Mouse (Mus musculus) ES-Bruce4 (cell line): ENCODE measurements at regions not wholly inside any gene's neighbourhood (a gene's known extent, or its start where the extent isn't known, plus 50 kb on each side); places are given as distances from the start of the nearest gene placed in this dataset.

Experiments used
- H3K27ac ChIP-seq: 2 replicates; pipeline ENCODE4 v1.5.1; 2012; ENCODE audit warnings: low read length, inconsistent platforms; ENCODE audit not compliant: insufficient read depth
- H3K27me3 ChIP-seq: 2 replicates; pipeline ENCODE4 v1.6.1; 2012; ENCODE audit warnings: mild to moderate bottlenecking, low read length, inconsistent platforms; ENCODE audit not compliant: control insufficient read depth, poor library complexity, insufficient read depth, severe bottlenecking
- H3K36me3 ChIP-seq: 2 replicates; pipeline ENCODE4 v1.6.1; 2012; ENCODE audit warnings: inconsistent platforms, mild to moderate bottlenecking, low read length, moderate library complexity; ENCODE audit not compliant: control insufficient read depth, poor library complexity, insufficient read depth, severe bottlenecking
- H3K4me1 ChIP-seq: one replicate; pipeline ENCODE4 v1.8.1; 2011; ENCODE audit warnings: low read length; ENCODE audit not compliant: control insufficient read depth, insufficient read depth
- H3K4me3 ChIP-seq: 2 replicates; pipeline ENCODE4 v1.5.1; 2011; ENCODE audit warnings: low read depth, mild to moderate bottlenecking, low read length
- H3K9ac ChIP-seq: 2 replicates; pipeline ENCODE4 v1.6.1; 2012; ENCODE audit warnings: low read depth, mild to moderate bottlenecking, inconsistent platforms; ENCODE audit not compliant: poor library complexity, severe bottlenecking
- H3K9me3 ChIP-seq: replicated peaks from 2 replicates; pipeline ENCODE4 v1.6.1; 2012; ENCODE audit warnings: mild to moderate bottlenecking, low read length, inconsistent platforms; ENCODE audit not compliant: control insufficient read depth, poor library complexity, insufficient read depth, severe bottlenecking
- CTCF ChIP-seq: IDR thresholded peaks from one replicate; pipeline ENCODE4 v1.8.1; 2011; ENCODE audit warnings: low read depth, low read length
- EP300 ChIP-seq: IDR thresholded peaks from 2 replicates; pipeline ENCODE4 v1.6.1; 2011; ENCODE audit warnings: low read depth, low read length; ENCODE audit not compliant: insufficient read depth
- POLR2A ChIP-seq: IDR thresholded peaks from one replicate; pipeline ENCODE4 v1.8.1; 2011; ENCODE audit warnings: low read length; ENCODE audit not compliant: insufficient read depth

- Histone ChIP-seq H3K4me3 (no peak overlapping the region), H3K27ac (no peak overlapping the region), H3K27me3 (no peaks in the 10 kb centered on the region), H3K9me3 (no peaks in the 10 kb centered on the region), H3K4me1 (no peaks in the 10 kb centered on the region), H3K9ac (no peak overlapping the region), H3K36me3 (no peaks in the 10 kb centered on the region)
- no peak for TF ChIP-seq EP300
- no peak for TF ChIP-seq CTCF
- no peak for TF ChIP-seq POLR2A
These were observed 98.0 kb downstream of the Dhx15 start for GRCm38 (mm10) chr5:52092273-52092672.

- no peak overlapping the region for H3K4me3 ChIP-seq
- no peak overlapping the region for H3K9ac ChIP-seq
- H3K9me3 ChIP-seq: no peaks in the 10 kb centered on the region
- no peaks in the 10 kb centered on the region for H3K4me1 ChIP-seq
- H3K27me3 ChIP-seq: no peaks in the 10 kb centered on the region
- H3K27ac ChIP-seq: no peak overlapping the region
- TF ChIP-seq EP300 (no peak), POLR2A (no peak), CTCF (no peak)
- no peaks in the 10 kb centered on the region for H3K36me3 ChIP-seq
These were observed 102.2 kb downstream of the Dhx15 start for GRCm38 (mm10) chr5:52088131-52088530.

GRCm38 (mm10) chr5:52086766-52087429 lies 103.4 kb downstream of the Dhx15 start:
- H3K4me3 ChIP-seq: no peak overlapping the region
- H3K9ac ChIP-seq: no peak overlapping the region
- H3K36me3 ChIP-seq: no peaks in the 10 kb centered on the region
- no peaks in the 10 kb centered on the region for H3K27me3 ChIP-seq
- H3K4me1 ChIP-seq: no peaks in the 10 kb centered on the region
- TF ChIP-seq CTCF (no peak), POLR2A (no peak), EP300 (no peak)
- H3K27ac ChIP-seq: no peak overlapping the region
- H3K9me3 ChIP-seq: no peaks in the 10 kb centered on the region

- no peak overlapping the region for H3K27ac ChIP-seq
- TF ChIP-seq EP300: no peak
- no peak for TF ChIP-seq POLR2A
- TF ChIP-seq CTCF: no peak
- no peaks in the 10 kb centered on the region for H3K27me3 ChIP-seq
- no peak overlapping the region for H3K4me3 ChIP-seq
- H3K36me3 ChIP-seq: no peaks in the 10 kb centered on the region
- no peaks in the 10 kb centered on the region for H3K4me1 ChIP-seq
- no peaks in the 10 kb centered on the region for H3K9me3 ChIP-seq
- H3K9ac ChIP-seq: no peak overlapping the region
These were observed 110.0 kb downstream of the Dhx15 start for GRCm38 (mm10) chr5:52080268-52080667.

- H3K27me3 ChIP-seq: no peaks in the 10 kb centered on the region
- no peaks in the 10 kb centered on the region for H3K36me3 ChIP-seq
- H3K9me3 ChIP-seq: no peaks in the 10 kb centered on the region
- TF ChIP-seq CTCF (no peak), EP300 (no peak), POLR2A (no peak)
- H3K27ac ChIP-seq: no peak overlapping the region
- H3K4me3 ChIP-seq: no peak overlapping the region
- H3K4me1 ChIP-seq: no peaks in the 10 kb centered on the region
- no peak overlapping the region for H3K9ac ChIP-seq
These were observed 112.6 kb downstream of the Dhx15 start for GRCm38 (mm10) chr5:52077696-52078095.

- Histone ChIP-seq H3K36me3 (no peaks in the 10 kb centered on the region), H3K9ac (no peak overlapping the region), H3K4me1 (no peaks in the 10 kb centered on the region), H3K4me3 (no peak overlapping the region), H3K27me3 (no peaks in the 10 kb centered on the region), H3K27ac (no peak overlapping the region), H3K9me3 (no peaks in the 10 kb centered on the region)
- TF ChIP-seq EP300 (no peak), POLR2A (no peak), CTCF (no peak)
These were observed 115.2 kb downstream of the Dhx15 start for GRCm38 (mm10) chr5:52075096-52075495.
